Mouse (Mus musculus): ENCODE measurements around the gene Zfp329. TPM values are rescaled to one million over a fixed set of nuclear protein-coding genes. Genes with fewer than 3 reads are reported as not detected.

The Zfp329 gene
- 21.9 TPM for polyA plus RNA-seq (2014; fragmentation: Illumina TruSeq; extraction: RNeasy Lipid Tissue Mini Kit (QIAGEN cat#74804); ENCODE audit: low replicate concordance)

GRCm38 (mm10) chr7:12818521-12819295 lies at the start of gene Zfp329:
Zfp329 (minus strand) TSS chr7:12818858.

GRCm38 (mm10) chr7:12834162-12835120 lies 15.8 kb upstream of the Zfp329 start, which contains the start of gene Zfp110:
Zfp110 (plus strand) TSS chr7:12834761.

GRCm38 (mm10) chr7:12802866-12803726 lies 15.6 kb downstream of the Zfp329 start, which contains the start of gene Zscan18:
Zscan18 (minus strand) TSS chr7:12803635.

Other genes with a start within 250 kb of the Zfp329 start
- not detected for gene Vmn2r53, start 210.1 kb downstream of the Zfp329 start, polyA plus RNA-seq (2014; fragmentation: Illumina TruSeq; extraction: RNeasy Lipid Tissue Mini Kit (QIAGEN cat#74804); ENCODE audit: low replicate concordance)
- gene Vmn2r54, start 178.5 kb downstream of the Zfp329 start, polyA plus RNA-seq (2014; fragmentation: Illumina TruSeq; extraction: RNeasy Lipid Tissue Mini Kit (QIAGEN cat#74804); ENCODE audit: low replicate concordance) = not detected
- not detected for gene Vmn2r55, start 133.9 kb downstream of the Zfp329 start, polyA plus RNA-seq (2014; fragmentation: Illumina TruSeq; extraction: RNeasy Lipid Tissue Mini Kit (QIAGEN cat#74804); ENCODE audit: low replicate concordance)
- gene Vmn2r56, start 83.9 kb downstream of the Zfp329 start, polyA plus RNA-seq (2014; fragmentation: Illumina TruSeq; extraction: RNeasy Lipid Tissue Mini Kit (QIAGEN cat#74804); ENCODE audit: low replicate concordance) = not detected
- 0.22 TPM for gene Zscan18, start 15.2 kb downstream of the Zfp329 start, polyA plus RNA-seq (2014; fragmentation: Illumina TruSeq; extraction: RNeasy Lipid Tissue Mini Kit (QIAGEN cat#74804); ENCODE audit: low replicate concordance)
- gene Zfp110, start 15.9 kb upstream of the Zfp329 start, polyA plus RNA-seq (2014; fragmentation: Illumina TruSeq; extraction: RNeasy Lipid Tissue Mini Kit (QIAGEN cat#74804); ENCODE audit: low replicate concordance) = 32.1 TPM
- gene Zfp128, start 62.3 kb upstream of the Zfp329 start, polyA plus RNA-seq (2014; fragmentation: Illumina TruSeq; extraction: RNeasy Lipid Tissue Mini Kit (QIAGEN cat#74804); ENCODE audit: low replicate concordance) = 1.6 TPM
- gene Zscan22, start 79.0 kb upstream of the Zfp329 start, polyA plus RNA-seq (2014; fragmentation: Illumina TruSeq; extraction: RNeasy Lipid Tissue Mini Kit (QIAGEN cat#74804); ENCODE audit: low replicate concordance) = 3.0 TPM
- 9.4 TPM for gene Rps5, start 103.4 kb upstream of the Zfp329 start, polyA plus RNA-seq (2014; fragmentation: Illumina TruSeq; extraction: RNeasy Lipid Tissue Mini Kit (QIAGEN cat#74804); ENCODE audit: low replicate concordance)
- gene Rnf225, start 108.6 kb upstream of the Zfp329 start, polyA plus RNA-seq (2014; fragmentation: Illumina TruSeq; extraction: RNeasy Lipid Tissue Mini Kit (QIAGEN cat#74804); ENCODE audit: low replicate concordance) = not detected
- gene Zfp324, start 147.0 kb upstream of the Zfp329 start, polyA plus RNA-seq (2014; fragmentation: Illumina TruSeq; extraction: RNeasy Lipid Tissue Mini Kit (QIAGEN cat#74804); ENCODE audit: low replicate concordance) = 1.1 TPM
- gene Zfp446, start 159.0 kb upstream of the Zfp329 start, polyA plus RNA-seq (2014; fragmentation: Illumina TruSeq; extraction: RNeasy Lipid Tissue Mini Kit (QIAGEN cat#74804); ENCODE audit: low replicate concordance) = 1.6 TPM
- gene Slc27a5, start 179.3 kb upstream of the Zfp329 start, polyA plus RNA-seq (2014; fragmentation: Illumina TruSeq; extraction: RNeasy Lipid Tissue Mini Kit (QIAGEN cat#74804); ENCODE audit: low replicate concordance) = not detected
- gene Trim28, start 180.3 kb upstream of the Zfp329 start, polyA plus RNA-seq (2014; fragmentation: Illumina TruSeq; extraction: RNeasy Lipid Tissue Mini Kit (QIAGEN cat#74804); ENCODE audit: low replicate concordance) = 7.0 TPM
- 0.19 TPM for gene Zbtb45, start 191.2 kb upstream of the Zfp329 start, polyA plus RNA-seq (2014; fragmentation: Illumina TruSeq; extraction: RNeasy Lipid Tissue Mini Kit (QIAGEN cat#74804); ENCODE audit: low replicate concordance)
- 78.8 TPM for gene Chmp2a, start 215.9 kb upstream of the Zfp329 start, polyA plus RNA-seq (2014; fragmentation: Illumina TruSeq; extraction: RNeasy Lipid Tissue Mini Kit (QIAGEN cat#74804); ENCODE audit: low replicate concordance)
- gene Ube2m, start 219.4 kb upstream of the Zfp329 start, polyA plus RNA-seq (2014; fragmentation: Illumina TruSeq; extraction: RNeasy Lipid Tissue Mini Kit (QIAGEN cat#74804); ENCODE audit: low replicate concordance) = 50.0 TPM
- gene Mzf1, start 235.9 kb upstream of the Zfp329 start, polyA plus RNA-seq (2014; fragmentation: Illumina TruSeq; extraction: RNeasy Lipid Tissue Mini Kit (QIAGEN cat#74804); ENCODE audit: low replicate concordance) = 0.15 TPM

All from small intestine, adult 10 weeks (tissue).